Mouse (Mus musculus) layer of hippocampus, postnatal 36 days (tissue): ENCODE data around the gene Paxip1. TPM values are rescaled to one million over a fixed set of nuclear protein-coding genes. Genes with fewer than 3 reads are reported as not detected.
A peak's percentile ranks its signal among the peaks of the same experiment; 100 is the strongest.

Source experiments
- DNase-seq, 2 experiments: peaks; one replicate each; pipeline ENCODE4 v3.0.0; 2022
- total RNA-seq, 2 experiments: library from RNA; stranded (reverse); gene quantifications; 2 replicates each; pipeline ENCODE4 v1.2.3; 2021

The Paxip1 gene
- total RNA-seq, 2 experiments from 2014 or later, result 54.2 to 55.1 TPM

DNA sequence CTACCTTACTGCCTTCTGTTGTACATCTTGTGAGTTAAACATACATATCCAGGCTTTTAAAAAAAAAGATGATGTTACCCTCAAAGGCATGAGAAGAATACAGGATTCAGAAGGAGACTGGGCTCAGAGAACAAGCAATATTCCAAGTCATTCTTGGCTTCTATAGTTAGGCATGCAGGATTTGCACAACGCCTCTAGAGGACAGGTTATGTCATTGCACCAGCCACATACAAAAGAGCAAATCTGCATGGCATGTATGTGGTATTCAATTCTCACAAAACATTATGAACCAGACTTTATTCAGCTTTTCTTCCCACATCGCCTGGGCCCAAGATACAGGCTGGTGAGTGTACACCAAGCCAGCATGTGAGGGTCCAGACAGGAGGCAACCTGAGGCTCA is 67.0 kb downstream of the Paxip1 start:
- DNase-seq, result no peak

DNA sequence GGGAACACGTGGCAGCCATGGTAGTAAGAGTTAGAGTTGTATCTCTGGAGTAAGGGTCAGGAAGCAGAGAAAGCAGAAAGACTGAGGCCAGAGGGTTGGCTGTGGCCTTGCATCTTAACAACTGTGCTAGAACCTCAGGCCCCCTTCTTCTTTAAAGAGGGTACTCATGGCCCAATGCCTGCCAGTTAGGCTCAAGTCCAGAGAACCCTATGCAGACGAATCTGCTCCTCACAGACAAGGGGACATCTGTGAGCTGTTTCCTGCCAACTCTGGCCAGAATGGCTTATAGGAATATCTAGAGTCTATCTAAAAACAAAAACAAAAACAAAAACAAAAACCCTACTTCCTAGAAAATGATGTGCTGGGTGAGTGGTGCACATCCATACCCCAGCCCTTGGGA is 72.2 kb downstream of the Paxip1 start:
- DNase-seq, result no peak

DNA sequence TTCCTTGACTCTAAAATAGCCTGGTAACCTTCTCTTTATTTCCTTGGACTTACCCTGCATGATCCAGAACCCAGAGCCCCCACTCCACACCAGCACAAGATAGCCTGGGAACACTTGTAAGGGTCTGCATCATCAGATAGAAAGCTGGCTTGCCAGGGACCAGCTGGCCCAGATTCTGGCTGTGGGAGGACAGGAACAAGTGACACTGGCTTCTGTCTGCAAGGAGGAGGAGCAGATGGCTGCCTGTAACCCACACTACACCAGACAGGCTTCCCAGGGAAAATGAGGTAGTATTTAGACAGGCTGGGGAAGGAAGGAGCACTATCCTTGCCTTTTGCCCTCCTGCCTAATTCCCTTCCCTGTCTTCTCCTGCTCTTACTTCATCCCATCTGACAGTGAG is 74.2 kb downstream of the Paxip1 start:
- DNase-seq, result peak; percentile 66 to 70

DNA sequence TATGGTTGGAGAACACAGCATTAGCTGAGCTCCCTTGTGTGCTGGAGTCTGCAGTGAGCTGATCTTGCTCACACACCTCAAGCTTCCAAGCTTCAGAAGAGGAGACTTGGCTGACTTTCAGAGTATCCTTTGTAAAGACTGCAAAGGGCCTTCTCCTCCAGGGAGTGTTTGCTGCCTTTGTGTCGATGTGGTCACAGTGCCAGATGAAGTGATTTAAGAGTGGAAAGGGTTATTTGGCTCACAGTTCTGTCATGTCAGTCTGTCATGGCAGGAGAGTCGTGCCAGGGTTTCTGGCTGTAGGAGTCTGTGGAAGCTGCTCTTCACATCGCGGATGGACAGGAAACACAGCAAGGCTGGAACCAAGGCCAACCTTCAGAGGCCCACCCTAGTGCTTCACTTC is 75.5 kb downstream of the Paxip1 start:
- DNase-seq, result no peak

DNA sequence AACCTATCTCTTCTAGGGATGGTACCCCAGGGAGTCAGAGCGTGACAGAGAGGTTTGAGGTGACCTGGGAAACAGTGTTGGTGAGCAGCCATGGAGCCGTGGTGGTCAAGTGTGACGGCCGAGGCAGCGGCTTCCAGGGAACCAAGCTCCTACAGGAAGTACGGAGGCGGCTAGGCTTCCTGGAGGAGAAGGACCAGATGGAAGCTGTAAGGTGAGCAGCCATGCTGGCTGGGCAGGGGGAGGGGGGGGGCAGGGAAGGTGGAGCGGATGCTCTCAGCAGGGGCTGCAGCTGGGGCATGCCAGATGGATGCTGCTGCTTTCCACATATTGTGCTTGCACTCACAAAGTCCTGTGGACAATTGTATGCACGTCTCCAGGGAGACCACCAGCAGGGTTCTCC is 77.1 kb downstream of the Paxip1 start:
- DNase-seq, result no peak

DNA sequence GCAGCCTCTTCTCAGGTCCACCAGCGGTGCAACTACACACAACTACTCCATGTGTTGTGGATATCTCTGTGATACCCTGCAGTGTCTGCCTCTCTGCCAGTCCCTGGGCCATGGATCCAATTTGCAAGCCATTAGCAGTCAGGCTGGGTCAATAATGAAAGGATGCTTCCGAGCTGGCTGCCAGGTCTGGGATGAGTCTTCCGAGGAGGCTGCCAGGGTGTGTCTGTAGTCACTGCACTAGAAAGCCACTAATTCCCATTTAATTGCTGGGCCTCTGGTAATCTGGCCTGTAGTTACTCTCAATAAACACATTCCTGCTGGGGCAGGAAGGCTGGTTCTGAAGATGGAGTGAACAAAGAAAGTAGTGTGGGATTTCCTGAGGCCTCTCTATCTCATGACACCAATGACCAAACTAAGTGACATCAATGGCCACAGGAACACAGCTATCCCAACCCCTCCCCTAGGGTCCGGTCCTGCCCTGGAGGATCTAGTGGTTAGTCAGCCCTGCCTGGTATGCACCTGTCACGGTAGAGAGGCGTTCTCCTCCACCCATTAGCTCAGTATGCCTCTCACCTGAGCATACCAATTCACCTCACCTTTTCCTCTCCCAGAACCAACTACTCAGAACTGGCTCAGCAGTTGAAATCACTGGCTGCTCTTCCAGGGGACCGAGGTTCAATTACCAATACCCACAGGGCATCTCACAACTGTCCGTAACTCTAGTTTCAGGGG is 79.9 kb downstream of the Paxip1 start:
- DNase-seq, result no peak

DNA sequence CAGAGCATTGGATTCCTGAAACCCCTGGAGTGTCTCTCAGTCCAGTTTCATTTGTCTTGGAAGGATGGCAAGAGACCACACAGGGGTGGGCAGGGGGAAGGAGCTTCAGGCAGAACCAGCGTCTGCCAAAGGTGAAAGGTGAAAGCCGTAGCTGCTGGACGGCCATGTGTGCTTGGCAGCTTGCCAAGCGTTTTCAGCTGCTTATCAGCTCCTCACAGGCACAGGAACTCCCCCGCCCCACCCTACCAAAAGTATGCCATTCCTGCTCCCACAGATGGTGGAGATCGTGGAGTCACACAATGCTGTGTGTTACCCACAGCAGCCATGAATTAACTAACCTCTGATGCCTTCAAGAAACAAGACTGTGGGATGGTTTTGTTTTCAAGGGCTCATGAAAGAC is 83.3 kb downstream of the Paxip1 start:
- DNase-seq, result no peak

DNA sequence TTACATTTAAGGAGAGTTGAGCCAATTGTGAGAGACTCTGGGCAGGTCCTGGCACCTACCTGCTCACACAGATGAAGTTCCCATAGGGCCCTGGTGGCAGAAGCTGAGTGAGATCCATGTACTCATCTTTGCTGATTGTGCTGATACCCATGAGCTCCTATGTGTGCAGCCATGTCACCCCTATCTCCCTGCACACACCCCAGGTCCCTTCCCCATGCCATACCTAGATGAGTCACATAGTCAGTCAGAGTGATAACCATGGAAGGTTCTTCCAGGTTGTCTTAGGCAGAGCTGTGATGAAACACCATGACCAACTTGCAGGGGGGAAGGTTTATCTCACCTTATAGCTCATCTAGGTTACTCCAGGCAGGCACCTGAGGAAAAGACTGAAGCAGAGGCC is 84.2 kb downstream of the Paxip1 start:
- no peak for DNase-seq

DNA sequence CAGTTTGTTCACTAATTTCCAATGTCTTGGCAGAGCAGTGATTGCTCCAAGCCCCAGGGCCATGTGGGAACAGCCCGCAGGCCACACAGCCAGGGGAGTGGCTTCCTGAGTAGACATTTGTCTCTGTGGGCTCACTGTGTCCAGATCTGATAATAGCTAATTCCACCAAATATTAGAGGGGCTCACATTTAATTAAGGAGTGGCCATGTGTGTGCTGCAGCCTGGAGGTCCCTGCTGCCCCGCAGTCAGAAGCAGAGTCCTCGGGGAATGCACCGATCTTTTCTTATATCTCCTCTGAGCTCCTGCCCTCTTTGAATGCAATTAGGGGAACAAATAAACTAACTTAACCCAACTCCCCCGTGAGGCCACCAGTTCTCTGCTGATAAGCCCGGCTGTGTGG is 84.9 kb downstream of the Paxip1 start:
- DNase-seq, result no peak

DNA sequence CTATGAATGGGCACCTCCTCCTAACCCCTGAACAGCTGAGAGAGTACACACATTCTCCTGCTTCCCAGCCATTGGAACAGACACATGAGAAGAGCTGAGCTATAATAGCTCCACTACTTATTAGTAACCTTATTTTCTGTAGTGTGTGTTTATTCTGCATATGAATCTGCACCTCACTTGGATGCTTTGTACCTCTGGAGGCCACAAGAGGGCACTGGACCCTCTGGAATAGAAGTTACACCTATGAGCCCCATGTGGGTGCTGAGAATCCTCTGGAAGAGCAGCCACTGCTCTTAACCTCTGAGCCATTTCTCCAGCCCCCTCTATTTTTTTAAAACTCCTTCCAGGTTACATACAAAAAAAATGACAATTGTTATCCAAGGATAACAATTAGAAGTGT is 86.5 kb downstream of the Paxip1 start:
- DNase-seq, result no peak

DNA sequence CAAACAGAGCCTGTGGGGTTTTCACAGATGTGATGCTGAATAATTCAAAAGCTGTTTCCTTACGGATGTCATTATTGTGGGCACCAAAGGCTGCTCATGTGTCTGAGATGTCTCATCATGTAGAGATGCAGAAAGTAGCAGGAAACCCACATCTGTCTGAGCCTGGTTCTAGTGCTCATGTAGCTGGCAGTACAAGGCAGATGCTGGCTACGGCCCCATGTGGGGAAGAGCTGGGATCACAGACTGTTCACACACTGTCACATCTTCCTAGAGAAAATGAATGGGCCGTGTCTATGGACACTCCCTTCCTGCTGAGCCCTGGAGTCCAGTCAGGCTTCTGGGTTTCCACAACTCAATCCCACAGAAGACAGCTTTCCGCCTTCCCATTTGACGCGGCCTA is 89.0 kb downstream of the Paxip1 start:
- no peak for DNase-seq

Other genes starting within 250 kb of the Paxip1 start
- gene Htr5a, start 50.5 kb upstream of the Paxip1 start, total RNA-seq, result 1 to 10 TPM; 7.2 to 7.9 TPM